In genomic region chr5:88364768-88365167, GRCm38 (mm10) we compare ENCODE assay signal across 9 mouse cellular contexts. TPM values are rescaled to one million over a fixed set of nuclear protein-coding genes. Genes with fewer than 3 reads are reported as not detected.
DNase-seq lines count a peak whose midpoint lies in the region; ATAC-seq lines count a peak whose summit lies in the region.
"Had no signal": no experiment of that assay in that cellular context is flagged by ENCODE, and none has a peak within 500 bp of the region (broad histone marks: within the 10 kb centered on the region; RNA-seq: fewer than 3 reads in every experiment).

No protein-coding gene starts in this region.

- no peak for ATAC-seq in midbrain, embryonic 11.5 days (ENCODE audit: low FRiP score)
- no peak for ATAC-seq in midbrain, embryonic 13.5 days
- ATAC-seq in activated CD4-positive, CD25-positive, alpha-beta regulatory T cell, adult 4 months: no peak

- no peaks in the 10 kb centered on the region for H3K27me3 ChIP-seq in midbrain, embryonic 11.5 days (ENCODE audit: control insufficient read depth, insufficient read depth, low read length)
- H3K27me3 ChIP-seq in midbrain, embryonic 13.5 days: no peaks in the 10 kb centered on the region
- H3K27me3 ChIP-seq: heart, embryonic 15.5 days had no signal

- peak; percentile 11 to 35 for DNase-seq in cerebellum, adult 18-20 months
- no peak for DNase-seq in cerebellum, adult 11 months
- peak; percentile 90 for DNase-seq in midbrain, embryonic 11.5 days (ENCODE audit: low spot score, missing footprints)
- DNase-seq in cerebellum, postnatal 25 days: peak; percentile 21 to 48
- DNase-seq in kidney, postnatal 4 days: peak; percentile 43 to 49
- peak; percentile 55 for DNase-seq in lung, postnatal 36 days

- H3K4me1 ChIP-seq in midbrain, embryonic 11.5 days (ENCODE audit: control insufficient read depth, insufficient read depth, low read length): no peaks in the 10 kb centered on the region
- H3K4me1 ChIP-seq in midbrain, embryonic 13.5 days (replicated peaks): no peaks in the 10 kb centered on the region
- H3K4me1 ChIP-seq: heart, embryonic 15.5 days had no signal

- H3K9me3 ChIP-seq in midbrain, embryonic 11.5 days (ENCODE audit: control insufficient read depth, low read length): no peaks in the 10 kb centered on the region
- no peaks in the 10 kb centered on the region for H3K9me3 ChIP-seq in midbrain, embryonic 13.5 days
- H3K9me3 ChIP-seq: heart, embryonic 15.5 days had no signal

- H3K27ac ChIP-seq in midbrain, embryonic 11.5 days (ENCODE audit: low read depth, low read length): no peak overlapping the region
- H3K27ac ChIP-seq in midbrain, embryonic 13.5 days: no peak overlapping the region
- H3K27ac ChIP-seq: heart, embryonic 15.5 days had no signal

- H3K36me3 ChIP-seq in midbrain, embryonic 11.5 days (ENCODE audit: control insufficient read depth, insufficient read depth, low read length): no peaks in the 10 kb centered on the region
- H3K36me3 ChIP-seq in midbrain, embryonic 13.5 days: no peaks in the 10 kb centered on the region
- H3K36me3 ChIP-seq: heart, embryonic 15.5 days had no signal

- 9% methylated on average over 5 of the region's 5 CpGs for WGBS in midbrain, embryonic 11.5 days
- WGBS in midbrain, embryonic 13.5 days: 4% methylated on average over 5 of the region's 5 CpGs

- no peak overlapping the region for H3K4me3 ChIP-seq in midbrain, embryonic 11.5 days (ENCODE audit: low read depth, low read length)
- H3K4me3 ChIP-seq in midbrain, embryonic 13.5 days (replicated peaks): no peak overlapping the region
- H3K4me3 ChIP-seq: heart, embryonic 15.5 days had no signal

- no peak overlapping the region for H3K9ac ChIP-seq in midbrain, embryonic 11.5 days (ENCODE audit: low read length)
- H3K9ac ChIP-seq in midbrain, embryonic 13.5 days (replicated peaks): no peak overlapping the region
- H3K9ac ChIP-seq: heart, embryonic 15.5 days had no signal

- no peak overlapping the region for H3K4me2 ChIP-seq in midbrain, embryonic 11.5 days
- no peak overlapping the region for H3K4me2 ChIP-seq in midbrain, embryonic 13.5 days (replicated peaks)
- H3K4me2 ChIP-seq: heart, embryonic 15.5 days had no signal

RNA-seq across cellular contexts. Expression of gene Amtn, which starts 11.1 kb away (rescaled TPM):
- polyA plus RNA-seq in midbrain, embryonic 11.5 days (2014; fragmentation: Nextera tagmentation; extraction: Ambion mirVana): not detected in 2 replicates
- not detected in 2 replicates for polyA plus RNA-seq in midbrain, embryonic 13.5 days (2015; fragmentation: Nextera tagmentation; extraction: Ambion mirVana)
- polyA plus RNA-seq in activated CD4-positive, CD25-positive, alpha-beta regulatory T cell, adult 4 months (2017; shearing (Covaris generic)): not detected
- polyA plus RNA-seq: heart, embryonic 15.5 days had no signal

RNA-seq across cellular contexts. Expression of gene Prol1, which starts 47.7 kb away (rescaled TPM):
- not detected in 2 replicates for polyA plus RNA-seq in midbrain, embryonic 11.5 days (2014; fragmentation: Nextera tagmentation; extraction: Ambion mirVana)
- polyA plus RNA-seq in midbrain, embryonic 13.5 days (2015; fragmentation: Nextera tagmentation; extraction: Ambion mirVana): not detected in 2 replicates
- not detected for polyA plus RNA-seq in activated CD4-positive, CD25-positive, alpha-beta regulatory T cell, adult 4 months (2017; shearing (Covaris generic))
- polyA plus RNA-seq: heart, embryonic 15.5 days had no signal
